Mouse (Mus musculus): ENCODE measurements around the gene Lgr5. TPM values are rescaled to one million over a fixed set of nuclear protein-coding genes. Genes with fewer than 3 reads are reported as not detected.

Lgr5 gene
- polyA plus RNA-seq, 1 experiment from 2014 or later, result 12.2 TPM

DNA sequence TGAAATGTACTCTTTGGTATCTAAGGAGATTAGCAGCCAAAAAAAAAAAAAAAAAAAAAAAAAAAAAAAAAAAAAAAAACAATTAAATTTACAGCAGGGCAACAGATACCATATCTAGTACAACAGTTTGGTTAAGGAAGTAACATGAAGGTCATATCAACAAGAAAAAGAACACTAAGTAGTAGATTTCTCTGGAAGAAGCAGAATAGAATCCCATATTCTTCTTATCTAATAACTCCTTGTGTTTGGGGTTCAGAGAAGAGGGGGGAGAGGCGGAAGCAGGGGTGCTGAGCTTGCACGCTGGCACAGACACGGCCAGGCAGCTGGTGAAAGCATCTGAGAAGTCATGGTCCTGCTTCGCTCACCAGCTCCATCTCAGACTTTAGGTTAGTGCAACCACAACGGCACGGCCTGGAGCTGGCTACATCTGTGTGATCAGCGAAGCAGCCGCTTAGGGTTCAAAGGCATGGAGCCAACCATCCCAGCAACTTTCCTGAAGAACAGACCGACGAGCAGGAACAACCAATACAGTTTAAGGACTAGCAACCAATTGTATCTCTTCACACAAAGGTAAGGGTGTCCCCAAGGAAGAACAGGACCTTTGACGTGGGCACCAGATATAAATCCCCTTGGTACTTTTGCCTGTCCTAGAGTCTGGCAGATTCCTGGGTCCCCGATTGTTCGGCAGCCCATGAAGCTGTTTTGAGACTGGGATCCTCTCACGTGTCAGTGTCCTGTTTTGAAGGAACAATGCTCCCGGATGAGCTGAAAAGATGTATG lies 17.7 kb downstream of the Lgr5 start, which contains the start of gene A930009A15Rik:
TSS of gene A930009A15Rik (plus strand) at position 275 of the 780 bp plus-strand sequence.
- Histone ChIP-seq H3K9me3 (replicated peaks) (no peaks in the 10 kb centered on the region), H3K4me1 (no peaks in the 10 kb centered on the region), H3K9ac (no peak within 1 kb of the TSS), H3K4me2 (replicated peaks) (no peak within 1 kb of the TSS), H3K27ac (replicated peaks) (no peak within 1 kb of the TSS), H3K36me3 (no peaks in the 10 kb centered on the region), H3K4me3 (replicated peaks) (no peak within 1 kb of the TSS), H3K27me3 (no peaks in the 10 kb centered on the region)
- WGBS, result 76% methylated on average over 15 of the region's 15 CpGs
- ATAC-seq (ENCODE audit: insufficient number of reproducible peaks, low FRiP score, low TSS enrichment, low read depth), result no peak

DNA sequence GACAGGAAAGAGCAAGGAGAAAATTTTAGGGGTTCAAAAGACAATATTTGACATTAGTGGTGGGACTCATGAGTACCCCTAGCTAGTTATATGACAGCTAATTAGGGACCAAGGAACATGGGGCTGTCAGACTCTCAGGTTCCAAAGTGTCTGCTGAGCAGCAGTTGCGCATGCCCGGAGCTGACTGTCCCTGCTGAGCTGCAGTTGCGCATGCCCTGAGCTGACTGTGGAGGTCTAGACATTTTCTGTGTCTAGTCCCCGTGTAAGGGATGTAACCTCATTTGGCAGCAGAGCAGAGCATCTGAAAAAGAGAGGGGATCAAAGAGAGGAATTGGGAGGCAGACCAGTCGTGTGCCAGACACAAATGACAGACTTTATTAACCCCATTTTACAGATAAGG lies 23.6 kb downstream of the Lgr5 start:
- H3K4me1 ChIP-seq, result no peaks in the 10 kb centered on the region
- no peaks in the 10 kb centered on the region for H3K27me3 ChIP-seq
- H3K27ac ChIP-seq (replicated peaks), result no peak overlapping the region
- H3K4me3 ChIP-seq (replicated peaks), result no peak overlapping the region
- no peaks in the 10 kb centered on the region for H3K9me3 ChIP-seq (replicated peaks)
- no peak for ATAC-seq (ENCODE audit: insufficient number of reproducible peaks, low FRiP score, low TSS enrichment, low read depth)
- no peaks in the 10 kb centered on the region for H3K36me3 ChIP-seq
- no peak overlapping the region for H3K9ac ChIP-seq
- no peak overlapping the region for H3K4me2 ChIP-seq (replicated peaks)
- 73% methylated on average over 5 of the region's 5 CpGs for WGBS

DNA sequence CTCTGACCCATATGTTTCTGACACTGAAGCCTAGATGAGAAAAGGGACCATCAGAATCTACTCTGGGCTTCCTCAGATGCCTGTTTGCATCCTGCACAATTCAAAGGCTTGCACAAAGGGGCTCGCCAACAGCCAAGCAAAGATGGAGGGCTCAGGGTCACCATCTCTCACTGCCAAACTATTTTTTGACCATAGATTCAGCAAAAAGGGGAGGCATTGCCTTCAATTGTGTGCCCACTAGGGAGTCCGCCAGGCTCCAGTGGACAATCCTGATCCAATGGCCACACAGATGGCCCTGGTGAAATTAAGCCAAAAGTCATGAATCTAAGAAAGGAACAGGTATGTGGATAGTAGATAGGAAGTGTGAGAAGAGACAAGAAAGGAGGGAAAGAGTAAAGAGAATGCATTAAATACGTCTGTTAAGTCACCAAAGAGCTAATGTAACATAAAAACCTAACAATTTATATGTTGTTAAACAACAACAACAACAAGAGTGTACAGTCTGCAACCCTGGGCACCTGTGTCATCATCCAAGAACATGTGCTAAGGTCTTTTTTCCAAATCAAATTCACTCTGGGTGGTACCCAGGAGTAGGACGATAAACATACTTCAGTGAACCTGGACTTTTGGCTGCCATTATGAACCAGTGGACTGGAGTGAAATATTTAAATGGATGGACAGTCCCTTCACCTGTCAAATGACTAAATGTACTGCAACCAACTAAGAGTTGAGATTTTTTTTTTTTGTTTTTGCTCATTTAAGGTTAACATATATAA lies 24.5 kb downstream of the Lgr5 start:
- Histone ChIP-seq H3K4me1 (no peaks in the 10 kb centered on the region), H3K27ac (replicated peaks) (no peak overlapping the region), H3K36me3 (no peaks in the 10 kb centered on the region), H3K9ac (no peak overlapping the region), H3K9me3 (replicated peaks) (no peaks in the 10 kb centered on the region), H3K4me2 (replicated peaks) (no peak overlapping the region), H3K4me3 (replicated peaks) (no peak overlapping the region), H3K27me3 (no peaks in the 10 kb centered on the region)
- no peak for ATAC-seq (ENCODE audit: insufficient number of reproducible peaks, low FRiP score, low TSS enrichment, low read depth)
- 89% methylated on average over 4 of the region's 4 CpGs for WGBS

DNA sequence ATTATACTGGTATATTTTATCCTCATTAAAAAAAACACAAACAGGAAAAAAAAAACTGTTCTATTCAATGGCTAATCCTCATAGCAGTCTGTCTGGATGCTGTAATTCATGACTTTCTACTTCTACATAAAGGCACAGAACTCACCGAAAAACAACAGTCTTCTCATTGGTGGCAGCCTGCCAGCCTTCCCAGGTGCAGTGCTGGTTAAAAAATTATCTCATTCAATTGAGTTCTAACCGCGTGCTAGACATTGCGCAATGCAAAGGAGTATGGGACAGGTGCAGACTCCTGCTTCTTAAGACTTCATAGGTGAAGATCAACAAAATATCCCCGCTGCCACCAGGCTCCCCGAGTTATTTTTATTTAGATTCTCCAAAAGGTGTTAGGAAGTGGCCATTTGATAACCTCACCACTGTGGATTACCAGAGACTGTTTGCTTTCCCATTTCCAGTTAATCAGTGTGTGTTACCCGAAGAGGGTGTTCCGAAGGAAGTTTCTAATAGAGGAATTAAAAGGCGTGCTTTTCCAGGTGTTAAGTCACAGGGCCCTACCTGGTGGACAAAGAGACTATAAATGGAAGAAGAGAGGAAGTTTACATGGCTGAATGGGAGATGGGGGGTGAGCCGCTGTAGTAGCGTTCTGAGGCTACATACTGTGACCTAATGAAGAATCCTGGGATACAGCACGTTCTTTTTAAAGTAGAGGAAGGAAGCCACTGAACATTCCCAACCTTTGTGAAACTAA lies 26.3 kb downstream of the Lgr5 start:
- no peak overlapping the region for H3K4me2 ChIP-seq (replicated peaks)
- no peaks in the 10 kb centered on the region for H3K36me3 ChIP-seq
- H3K27ac ChIP-seq (replicated peaks), result no peak overlapping the region
- H3K27me3 ChIP-seq, result no peaks in the 10 kb centered on the region
- peak; percentile 31; the same call in 1 of the 2 replicates for ATAC-seq (ENCODE audit: insufficient number of reproducible peaks, low FRiP score, low TSS enrichment, low read depth)
- H3K4me1 ChIP-seq, result peaks cover 8% of the 10 kb centered on the region; the same call in 1 of the 2 replicates
- no peak overlapping the region for H3K9ac ChIP-seq
- 62% methylated on average over 12 of the region's 12 CpGs for WGBS
- no peak overlapping the region for H3K4me3 ChIP-seq (replicated peaks)
- H3K9me3 ChIP-seq (replicated peaks), result no peaks in the 10 kb centered on the region

DNA sequence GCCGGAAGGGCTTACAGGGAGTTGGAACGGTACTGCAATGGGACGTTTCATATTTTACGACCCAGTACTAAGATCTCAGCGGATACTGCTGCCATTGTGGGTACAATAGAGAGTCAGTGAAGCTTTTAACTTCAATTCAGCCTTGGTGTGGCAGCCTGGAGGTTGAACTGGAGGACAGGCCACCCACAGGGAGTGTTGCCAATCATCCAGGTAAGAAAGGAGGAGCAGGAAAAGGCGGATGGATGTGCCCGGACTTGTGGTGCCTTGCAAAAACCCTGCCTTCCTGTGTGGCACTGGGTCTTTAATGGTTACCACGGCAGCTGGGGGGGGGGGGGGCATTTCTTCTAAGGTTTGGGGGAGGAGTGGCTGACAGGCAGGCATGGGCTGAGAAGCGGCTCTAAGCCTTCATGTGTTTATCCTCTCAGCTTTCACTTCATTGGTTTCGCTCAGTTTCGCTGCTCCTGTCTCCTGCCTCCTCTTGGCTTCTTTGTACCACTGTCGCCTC lies 30.8 kb downstream of the Lgr5 start:
- WGBS, result 28% methylated on average over 12 of the region's 12 CpGs
- Histone ChIP-seq H3K9me3 (replicated peaks) (no peaks in the 10 kb centered on the region), H3K27me3 (no peaks in the 10 kb centered on the region), H3K9ac (no peak overlapping the region), H3K4me2 (replicated peaks) (0 out of 2 replicates have a peak overlapping the region, but pooled peaks have one; percentile 19), H3K27ac (replicated peaks) (no peak overlapping the region; the same call in 1 of the 2 replicates), H3K4me1 (peaks cover 8% of the 10 kb centered on the region; the same call in 1 of the 2 replicates), H3K4me3 (replicated peaks) (no peak overlapping the region), H3K36me3 (no peaks in the 10 kb centered on the region)
- 0 out of 2 replicates have a peak, but pooled peaks have one; percentile 34 for ATAC-seq (ENCODE audit: insufficient number of reproducible peaks, low FRiP score, low TSS enrichment, low read depth)

DNA sequence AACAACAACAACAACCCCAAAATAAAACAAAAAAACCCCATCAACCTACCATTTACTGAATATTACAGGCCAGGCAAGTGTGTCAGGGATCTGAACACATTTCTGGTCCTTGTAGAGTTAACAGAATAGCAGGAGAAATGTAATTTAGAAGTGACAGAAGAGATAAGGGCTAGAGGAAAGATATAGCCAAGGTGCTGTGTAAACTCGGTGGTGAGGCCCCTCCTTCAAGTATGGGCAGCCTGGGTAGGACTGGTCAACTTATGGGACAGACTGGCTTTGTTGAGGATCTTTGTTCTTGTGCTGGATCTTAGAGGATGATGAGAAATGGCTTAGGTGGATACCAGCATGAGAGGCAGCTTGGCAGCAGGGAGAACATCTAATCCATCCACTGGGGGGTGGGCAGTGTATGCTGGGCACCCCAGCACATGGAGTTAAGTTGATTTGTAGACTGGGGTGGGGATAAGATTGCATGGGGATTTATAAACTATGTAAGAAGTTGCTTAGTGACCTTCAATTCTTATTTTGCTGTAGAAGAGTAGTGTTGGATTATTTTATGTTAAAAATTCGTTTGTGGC lies 32.3 kb downstream of the Lgr5 start:
- Histone ChIP-seq H3K4me1 (peaks cover 8% of the 10 kb centered on the region; the same call in 1 of the 2 replicates), H3K27ac (replicated peaks) (no peak overlapping the region), H3K4me3 (replicated peaks) (no peak overlapping the region), H3K27me3 (no peaks in the 10 kb centered on the region), H3K9me3 (replicated peaks) (no peaks in the 10 kb centered on the region), H3K4me2 (replicated peaks) (no peak overlapping the region), H3K36me3 (no peaks in the 10 kb centered on the region), H3K9ac (no peak overlapping the region)
- ATAC-seq (ENCODE audit: insufficient number of reproducible peaks, low FRiP score, low TSS enrichment, low read depth), result no peak
- 47% methylated on average over 2 of the region's 2 CpGs for WGBS

DNA sequence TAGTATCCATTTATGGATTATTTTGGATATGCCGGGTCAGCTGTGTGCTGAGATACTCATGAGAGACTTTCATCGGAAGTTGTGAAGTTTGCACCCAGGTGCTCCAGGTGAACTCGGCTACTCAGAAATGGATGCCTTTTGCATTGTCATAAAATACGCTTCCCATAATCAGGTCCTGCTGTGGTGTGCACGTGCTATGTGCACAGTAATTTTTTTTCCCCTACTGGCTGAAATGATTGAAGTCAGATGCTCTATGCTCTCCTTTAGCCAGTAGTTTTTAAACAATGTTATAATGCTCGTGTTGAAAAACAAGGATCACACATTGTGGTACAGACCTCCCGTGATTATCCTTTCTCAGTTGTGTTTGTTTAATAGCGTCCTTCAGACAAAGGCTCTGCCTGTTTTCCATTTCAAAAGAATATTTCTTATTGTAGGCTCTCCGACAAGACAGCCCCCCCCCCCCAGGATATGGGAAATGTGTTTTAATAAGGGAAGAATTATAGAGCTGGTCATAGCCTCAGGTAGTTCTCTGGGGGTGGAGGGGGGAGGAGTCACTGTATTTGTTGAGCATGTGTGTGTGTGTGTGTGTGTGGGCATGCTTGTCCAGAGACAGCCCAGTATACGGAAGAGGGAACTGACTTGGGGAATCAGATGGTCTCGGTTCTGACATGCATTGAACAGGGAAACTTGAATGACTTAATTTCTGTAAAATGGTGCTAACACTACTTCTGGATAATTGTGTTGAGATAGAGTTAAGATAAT lies 34.0 kb downstream of the Lgr5 start:
- ATAC-seq (ENCODE audit: insufficient number of reproducible peaks, low FRiP score, low TSS enrichment, low read depth), result no peak
- Histone ChIP-seq H3K9ac (no peak overlapping the region), H3K4me2 (replicated peaks) (no peak overlapping the region), H3K36me3 (no peaks in the 10 kb centered on the region), H3K4me3 (replicated peaks) (no peak overlapping the region), H3K27me3 (no peaks in the 10 kb centered on the region), H3K4me1 (peaks cover 8% of the 10 kb centered on the region; the same call in 1 of the 2 replicates), H3K9me3 (replicated peaks) (no peaks in the 10 kb centered on the region), H3K27ac (replicated peaks) (no peak overlapping the region)
- WGBS, result 34% methylated on average over 11 of the region's 11 CpGs

DNA sequence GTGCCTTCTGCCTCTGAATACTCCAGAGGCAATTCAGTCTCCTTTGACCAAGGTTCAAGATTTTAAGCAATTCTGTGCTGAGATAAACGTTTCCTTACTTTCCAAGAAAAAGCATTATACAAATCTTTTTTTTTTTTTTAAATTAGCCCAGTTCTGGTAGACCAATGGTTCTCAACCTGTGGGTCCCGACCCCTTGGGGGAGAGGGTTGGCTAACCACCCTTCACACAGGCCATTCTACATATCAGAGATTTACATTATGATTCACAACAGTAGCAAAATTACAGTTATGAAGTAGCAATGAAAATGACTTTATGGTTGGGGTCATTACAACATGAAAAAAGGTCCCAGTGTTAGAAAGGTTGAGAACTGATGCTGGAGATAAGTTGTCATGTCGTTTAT lies 36.5 kb downstream of the Lgr5 start:
- H3K4me2 ChIP-seq (replicated peaks), result no peak overlapping the region
- no peak overlapping the region for H3K27ac ChIP-seq (replicated peaks)
- H3K9ac ChIP-seq, result no peak overlapping the region
- WGBS, result 76% methylated on average over 3 of the region's 3 CpGs
- H3K4me1 ChIP-seq, result no peaks in the 10 kb centered on the region
- no peak for ATAC-seq (ENCODE audit: insufficient number of reproducible peaks, low FRiP score, low TSS enrichment, low read depth)
- H3K36me3 ChIP-seq, result no peaks in the 10 kb centered on the region
- H3K27me3 ChIP-seq, result no peaks in the 10 kb centered on the region
- H3K9me3 ChIP-seq (replicated peaks), result no peaks in the 10 kb centered on the region
- no peak overlapping the region for H3K4me3 ChIP-seq (replicated peaks)

DNA sequence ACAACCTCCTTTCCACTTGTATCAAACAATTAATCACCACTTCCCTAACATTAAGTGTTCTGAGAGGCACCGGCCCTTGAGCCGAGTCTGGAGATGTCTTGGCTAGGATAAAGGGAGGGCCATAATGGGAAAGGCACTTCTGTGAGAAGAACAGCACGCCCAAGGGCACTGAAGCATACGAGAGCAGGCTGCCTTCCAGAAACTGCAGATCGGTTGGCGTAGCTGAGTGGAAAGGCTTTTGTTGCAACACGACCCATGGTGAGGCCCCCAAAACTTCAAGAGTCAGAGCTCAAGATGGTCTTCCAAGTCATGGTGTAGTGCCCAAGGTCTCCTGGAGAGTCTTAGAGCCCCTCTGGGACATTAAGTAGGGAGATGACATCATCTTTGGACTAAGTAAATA lies 37.3 kb downstream of the Lgr5 start:
- H3K4me2 ChIP-seq (replicated peaks), result no peak overlapping the region
- H3K9me3 ChIP-seq (replicated peaks), result no peaks in the 10 kb centered on the region; the same call in 1 of the 2 replicates
- H3K27me3 ChIP-seq, result no peaks in the 10 kb centered on the region
- H3K4me1 ChIP-seq, result no peaks in the 10 kb centered on the region
- no peak overlapping the region for H3K27ac ChIP-seq (replicated peaks)
- no peak overlapping the region for H3K9ac ChIP-seq
- no peaks in the 10 kb centered on the region for H3K36me3 ChIP-seq
- 53% methylated on average over 7 of the region's 7 CpGs for WGBS
- no peak for ATAC-seq (ENCODE audit: insufficient number of reproducible peaks, low FRiP score, low TSS enrichment, low read depth)
- no peak overlapping the region for H3K4me3 ChIP-seq (replicated peaks)

DNA sequence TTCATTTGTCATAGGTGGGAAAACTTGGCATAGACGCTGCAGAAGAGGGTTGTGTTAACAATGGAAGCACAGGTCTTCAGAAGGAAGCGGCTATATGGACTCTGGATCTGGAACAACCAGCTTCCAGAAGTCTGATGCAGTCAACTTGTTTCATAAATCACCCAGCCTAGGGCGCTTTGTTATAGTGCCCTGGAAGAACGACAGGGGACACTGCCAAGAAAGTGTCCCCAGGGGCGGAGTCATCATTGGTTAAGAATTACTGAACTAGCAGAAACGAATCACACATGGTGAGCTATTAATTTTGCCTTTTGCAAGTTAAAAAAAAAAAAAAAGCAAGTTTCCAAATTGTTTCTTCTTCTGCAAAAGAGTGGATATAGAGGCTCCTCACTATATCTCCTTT lies 44.7 kb downstream of the Lgr5 start:
- 77% methylated on average over 6 of the region's 6 CpGs for WGBS
- H3K27ac ChIP-seq (replicated peaks), result no peak overlapping the region
- no peak for ATAC-seq (ENCODE audit: insufficient number of reproducible peaks, low FRiP score, low TSS enrichment, low read depth)
- H3K4me2 ChIP-seq (replicated peaks), result no peak overlapping the region
- no peak overlapping the region for H3K4me3 ChIP-seq (replicated peaks)
- H3K9ac ChIP-seq, result no peak overlapping the region
- H3K4me1 ChIP-seq, result no peaks in the 10 kb centered on the region
- no peaks in the 10 kb centered on the region for H3K27me3 ChIP-seq
- no peaks in the 10 kb centered on the region for H3K36me3 ChIP-seq
- H3K9me3 ChIP-seq (replicated peaks), result no peaks in the 10 kb centered on the region; the same call in 1 of the 2 replicates
